Comparison of ENCODE assay signal across 11 mouse cellular contexts in the genomic region with DNA sequence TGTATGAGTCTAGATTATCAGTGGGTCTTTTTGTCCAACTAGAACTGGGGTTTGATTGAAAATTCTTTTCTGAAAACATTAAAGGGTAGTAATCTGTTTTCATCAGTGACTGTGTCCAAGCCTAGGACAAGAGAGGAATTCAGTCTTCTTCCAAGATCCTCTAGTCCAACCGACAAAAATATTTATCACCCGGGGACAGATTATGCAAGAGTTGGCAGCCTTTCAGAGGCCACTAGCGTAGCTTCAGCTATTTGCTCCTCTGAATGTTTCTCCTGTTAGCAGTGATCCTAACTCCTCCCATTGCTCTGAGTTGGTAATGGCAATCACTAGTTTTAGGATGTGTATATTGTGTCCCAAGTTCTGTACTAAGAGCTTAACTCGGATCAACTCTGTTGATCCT.
DNase-seq lines count a peak whose midpoint lies in the region; ATAC-seq lines count a peak whose summit lies in the region.
"Had no signal": no experiment of that assay in that cellular context is flagged by ENCODE, and none has a peak within 500 bp of the region (broad histone marks: within the 10 kb centered on the region; RNA-seq: fewer than 3 reads in every experiment).

No protein-coding gene starts in this region.

- no peak overlapping the region for H3K27ac ChIP-seq in kidney, embryonic 15.5 days
- H3K27ac ChIP-seq in lung, embryonic 16.5 days (ENCODE audit: low read length) = peak overlapping the region; percentile 72
- H3K27ac ChIP-seq in hindbrain, embryonic 13.5 days = no peak overlapping the region
- H3K27ac ChIP-seq: midbrain, embryonic 12.5 days had no signal

- H3K9ac ChIP-seq in kidney, embryonic 15.5 days = no peak overlapping the region
- H3K9ac ChIP-seq in lung, embryonic 16.5 days (ENCODE audit: low read length) = no peak overlapping the region
- no peak overlapping the region for H3K9ac ChIP-seq in hindbrain, embryonic 13.5 days
- H3K9ac ChIP-seq: midbrain, embryonic 12.5 days had no signal

- H3K9me3 ChIP-seq in kidney, embryonic 15.5 days (replicated peaks) = no peaks in the 10 kb centered on the region
- no peaks in the 10 kb centered on the region for H3K9me3 ChIP-seq in lung, embryonic 16.5 days (ENCODE audit: control insufficient read depth, low read length)
- H3K9me3 ChIP-seq in hindbrain, embryonic 13.5 days = no peaks in the 10 kb centered on the region
- H3K9me3 ChIP-seq: midbrain, embryonic 12.5 days had no signal

- H3K36me3 ChIP-seq in kidney, embryonic 15.5 days = no peaks in the 10 kb centered on the region
- H3K36me3 ChIP-seq in lung, embryonic 16.5 days (ENCODE audit: control insufficient read depth, insufficient read depth, low read length) = no peaks in the 10 kb centered on the region
- no peaks in the 10 kb centered on the region for H3K36me3 ChIP-seq in hindbrain, embryonic 13.5 days
- H3K36me3 ChIP-seq: midbrain, embryonic 12.5 days had no signal

- no peak for ATAC-seq in kidney, embryonic 15.5 days (replicated peaks; ENCODE audit: low FRiP score)
- peak; percentile 89 for ATAC-seq in lung, embryonic 16.5 days (ENCODE audit: low read depth)
- no peak for ATAC-seq in hindbrain, embryonic 13.5 days (ENCODE audit: low FRiP score)
- ATAC-seq: CD4-positive, CD25-positive, alpha-beta regulatory T cell, adult 4 months had no signal

- 0 out of 2 replicates have a peak, but pooled peaks cover 4% of the 10 kb centered on the region for H3K4me1 ChIP-seq in kidney, embryonic 15.5 days
- H3K4me1 ChIP-seq in lung, embryonic 16.5 days (replicated peaks; ENCODE audit: control insufficient read depth, insufficient read depth, low read length) = no peaks in the 10 kb centered on the region; the same call in 1 of the 2 replicates
- no peaks in the 10 kb centered on the region for H3K4me1 ChIP-seq in hindbrain, embryonic 13.5 days (replicated peaks)

- peak; percentile 76 for DNase-seq in kidney, adult 11 months
- peak; percentile 50 for DNase-seq in brain, adult 2 months (ENCODE audit: low read depth, low spot score)
- peak; percentile 19 for DNase-seq in gonadal fat pad, adult 2 months (ENCODE audit: low read depth)
- DNase-seq in retina, postnatal 1 day = no peak
- DNase-seq in spleen, postnatal 36 days (ENCODE audit: low spot score in 2 of 2) = no peak
- DNase-seq: right cerebral cortex, postnatal 14 days had no signal

- 67% methylated on average over 4 of the region's 4 CpGs for WGBS in kidney, embryonic 15.5 days
- 39% methylated on average over 4 of the region's 4 CpGs for WGBS in lung, embryonic 16.5 days
- 87% methylated on average over 4 of the region's 4 CpGs for WGBS in hindbrain, embryonic 13.5 days

- no peaks in the 10 kb centered on the region for H3K27me3 ChIP-seq in kidney, embryonic 15.5 days
- no peaks in the 10 kb centered on the region for H3K27me3 ChIP-seq in lung, embryonic 16.5 days (ENCODE audit: control insufficient read depth, insufficient read depth, low read depth, low read length)
- no peaks in the 10 kb centered on the region for H3K27me3 ChIP-seq in hindbrain, embryonic 13.5 days
- H3K27me3 ChIP-seq: midbrain, embryonic 12.5 days had no signal

- H3K4me2 ChIP-seq in kidney, embryonic 15.5 days = no peak overlapping the region
- H3K4me2 ChIP-seq in lung, embryonic 16.5 days (ENCODE audit: low read depth, low read length) = no peak overlapping the region
- H3K4me2 ChIP-seq in hindbrain, embryonic 13.5 days = no peak overlapping the region
- H3K4me2 ChIP-seq: midbrain, embryonic 12.5 days had no signal

- no peak overlapping the region for H3K4me3 ChIP-seq in kidney, embryonic 15.5 days (replicated peaks)
- H3K4me3 ChIP-seq in lung, embryonic 16.5 days (ENCODE audit: low read length) = no peak overlapping the region
- no peak overlapping the region for H3K4me3 ChIP-seq in hindbrain, embryonic 13.5 days
- H3K4me3 ChIP-seq: midbrain, embryonic 12.5 days had no signal

Comparison
In these comparisons a context has a peak if more than half of its experiments do, and no peak if none do; other contexts are left out.
1. DNase-seq: peak in kidney, adult 11 months (single experiment), brain, adult 2 months (single experiment) and gonadal fat pad, adult 2 months (single experiment); none in retina, postnatal 1 day (single experiment) and spleen, postnatal 36 days (0 of 2).